Mouse (Mus musculus) layer of hippocampus, adult 2 months (tissue): ENCODE data around the gene 1700017B05Rik. TPM values are rescaled to one million over a fixed set of nuclear protein-coding genes. Genes with fewer than 3 reads are reported as not detected.
A peak's percentile ranks its signal among the peaks of the same experiment; 100 is the strongest.

ENCODE experiments used
- DNase-seq, 2 experiments: peaks; one replicate each; pipeline ENCODE4 v3.0.0; 2022; ENCODE audit warnings: low spot score in 2 of 2
- H3K27ac ChIP-seq: fragments of 200-600 bp; 2 replicates; pipeline ENCODE4 v1.8.1; 2022
- H3K4me3 ChIP-seq: fragments of 200-600 bp; 2 replicates; pipeline ENCODE4 v1.8.1; 2022; ENCODE audit warnings: mild to moderate bottlenecking
- CTCF ChIP-seq: fragments of 200-600 bp; conservative IDR thresholded peaks from 2 replicates; pipeline ENCODE4 v1.8.1; 2022; ENCODE audit warnings: antibody characterized with exemption, mild to moderate bottlenecking, moderate library complexity
- total RNA-seq, 2 experiments: library from RNA; stranded (reverse); gene quantifications; 2 replicates each; pipeline ENCODE4 v1.2.3; 2021

1700017B05Rik gene
- total RNA-seq, 2 experiments from 2014 or later, result 29.4 to 32.4 TPM

- H3K27ac ChIP-seq, result no peak overlapping the region
- DNase-seq, result no peak
- no peak overlapping the region for H3K4me3 ChIP-seq
- TF ChIP-seq CTCF, result peak; percentile 49
Observed at GRCm38 (mm10) chr9:57268575-57268974, 6.2 kb upstream of the 1700017B05Rik start.

DNA sequence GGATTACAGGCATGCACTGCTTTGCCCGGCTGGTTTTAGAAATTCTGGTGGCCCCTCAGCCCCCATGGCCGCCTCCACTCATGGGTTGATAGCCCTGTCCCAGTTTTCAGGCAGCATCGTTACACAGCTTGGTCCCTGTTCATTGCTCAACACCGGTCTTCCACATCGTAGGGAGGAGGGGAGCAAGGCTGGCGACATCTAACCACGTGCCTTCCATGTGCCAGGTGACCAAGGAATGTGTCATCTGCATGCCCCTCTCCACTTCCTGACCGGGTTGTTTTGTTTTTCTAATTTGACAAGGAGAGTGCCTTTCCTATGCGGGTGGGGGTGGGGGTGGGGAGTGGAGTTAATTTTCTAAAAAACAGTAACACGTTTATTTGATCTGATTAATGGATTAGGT, 5.7 kb upstream of the 1700017B05Rik start:
- no peak for DNase-seq
- no peak overlapping the region for H3K4me3 ChIP-seq
- no peak overlapping the region for H3K27ac ChIP-seq
- TF ChIP-seq CTCF, result no peak

GRCm38 (mm10) chr9:57267421-57267820, 5.0 kb upstream of the 1700017B05Rik start:
- DNase-seq, result no peak
- Histone ChIP-seq H3K4me3 (no peak overlapping the region), H3K27ac (no peak overlapping the region)
- no peak for TF ChIP-seq CTCF

DNA sequence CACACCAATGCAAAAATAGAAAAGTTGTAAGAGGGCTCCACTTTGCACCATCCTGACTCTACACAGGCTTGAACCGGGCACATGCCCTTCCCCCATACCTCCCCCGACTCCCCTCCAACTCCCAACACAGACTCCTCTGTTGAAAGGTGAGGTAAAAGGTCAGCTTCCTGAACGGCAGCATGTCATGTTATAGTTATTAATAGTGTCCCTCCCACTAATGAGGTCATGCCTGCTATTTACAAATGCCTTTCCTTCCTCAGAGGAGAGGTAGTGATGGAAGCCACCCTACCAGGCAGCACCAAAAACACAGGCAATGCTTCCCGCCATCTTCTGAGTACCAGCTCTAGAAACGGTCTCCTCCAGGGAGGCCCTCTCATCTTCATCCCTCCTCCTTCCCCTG, 2.7 kb upstream of the 1700017B05Rik start:
- Histone ChIP-seq H3K27ac (no peak overlapping the region), H3K4me3 (no peak overlapping the region)
- no peak for DNase-seq
- no peak for TF ChIP-seq CTCF

- peak overlapping the region; percentile 89 for H3K4me3 ChIP-seq
- peak overlapping the region; percentile 87 for H3K27ac ChIP-seq
- no peak for DNase-seq
- no peak for TF ChIP-seq CTCF
Observed at GRCm38 (mm10) chr9:57262795-57263684, 628 bp upstream of the 1700017B05Rik start.

DNA sequence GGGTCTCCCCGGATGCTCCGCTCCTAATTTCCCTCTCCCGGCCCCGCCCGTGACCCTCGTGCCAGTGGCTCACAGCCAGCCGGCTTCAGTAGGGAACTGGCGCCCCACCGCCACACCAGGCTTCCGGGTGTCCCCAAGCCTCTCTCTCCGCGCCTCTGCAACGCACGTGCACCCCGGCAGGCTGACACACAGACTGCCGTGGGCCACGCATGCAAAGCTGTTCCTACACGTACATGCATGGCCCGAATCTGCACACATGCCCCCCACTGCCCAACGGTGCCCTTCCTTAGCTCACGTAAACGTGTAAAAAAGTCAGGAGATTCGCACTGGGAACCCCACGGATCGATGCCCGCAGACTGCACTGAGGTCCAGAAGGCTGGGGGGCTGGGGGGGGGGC, 898 bp downstream of the 1700017B05Rik start:
- peak overlapping the region; percentile 87 for H3K27ac ChIP-seq
- DNase-seq, result peak; percentile 24 to 30
- H3K4me3 ChIP-seq, result peak overlapping the region; percentile 89
- no peak for TF ChIP-seq CTCF

DNA sequence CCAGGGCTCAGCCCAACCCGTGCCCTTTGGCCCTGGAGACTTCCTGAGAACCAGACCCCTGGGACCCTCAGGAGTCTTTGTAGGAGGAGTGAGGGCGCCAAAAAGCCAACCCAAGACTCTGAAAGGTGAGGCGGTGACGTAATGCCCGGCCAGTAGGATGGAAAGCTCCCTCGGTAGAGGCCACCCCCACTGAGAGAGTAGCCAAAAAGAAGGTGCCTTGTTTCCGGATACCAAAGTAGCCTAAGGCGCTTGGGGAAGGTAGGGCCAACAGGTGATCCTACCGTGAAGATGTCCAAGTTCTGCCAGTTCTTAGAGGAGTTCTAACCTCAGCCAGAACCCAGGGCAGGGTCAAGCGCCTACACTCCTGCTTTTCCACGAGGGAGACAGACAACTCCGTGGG, 1.5 kb downstream of the 1700017B05Rik start:
- DNase-seq, result no peak
- Histone ChIP-seq H3K4me3 (peak overlapping the region; percentile 89), H3K27ac (peak overlapping the region; percentile 87)
- TF ChIP-seq CTCF, result no peak

GRCm38 (mm10) chr9:57259736-57260135, 2.7 kb downstream of the 1700017B05Rik start:
- Histone ChIP-seq H3K27ac (no peak overlapping the region), H3K4me3 (no peak overlapping the region)
- peak; percentile 81 to 91 for DNase-seq
- TF ChIP-seq CTCF, result peak; percentile 92

- Histone ChIP-seq H3K27ac (peak overlapping the region; percentile 62; the same call in 1 of the 2 replicates), H3K4me3 (no peak overlapping the region)
- TF ChIP-seq CTCF, result no peak
- peak; percentile 16 to 36 for DNase-seq
Observed at GRCm38 (mm10) chr9:57257627-57258026, 4.8 kb downstream of the 1700017B05Rik start.

GRCm38 (mm10) chr9:57256861-57257260, 5.6 kb downstream of the 1700017B05Rik start:
- TF ChIP-seq CTCF, result no peak
- peak overlapping the region; percentile 28; the same call in 1 of the 2 replicates for H3K27ac ChIP-seq
- no peak for DNase-seq
- H3K4me3 ChIP-seq, result no peak overlapping the region

GRCm38 (mm10) chr9:57256309-57256708, 6.1 kb downstream of the 1700017B05Rik start:
- TF ChIP-seq CTCF, result no peak
- Histone ChIP-seq H3K27ac (peak overlapping the region; percentile 28; the same call in 1 of the 2 replicates), H3K4me3 (no peak overlapping the region)
- DNase-seq, result no peak

DNA sequence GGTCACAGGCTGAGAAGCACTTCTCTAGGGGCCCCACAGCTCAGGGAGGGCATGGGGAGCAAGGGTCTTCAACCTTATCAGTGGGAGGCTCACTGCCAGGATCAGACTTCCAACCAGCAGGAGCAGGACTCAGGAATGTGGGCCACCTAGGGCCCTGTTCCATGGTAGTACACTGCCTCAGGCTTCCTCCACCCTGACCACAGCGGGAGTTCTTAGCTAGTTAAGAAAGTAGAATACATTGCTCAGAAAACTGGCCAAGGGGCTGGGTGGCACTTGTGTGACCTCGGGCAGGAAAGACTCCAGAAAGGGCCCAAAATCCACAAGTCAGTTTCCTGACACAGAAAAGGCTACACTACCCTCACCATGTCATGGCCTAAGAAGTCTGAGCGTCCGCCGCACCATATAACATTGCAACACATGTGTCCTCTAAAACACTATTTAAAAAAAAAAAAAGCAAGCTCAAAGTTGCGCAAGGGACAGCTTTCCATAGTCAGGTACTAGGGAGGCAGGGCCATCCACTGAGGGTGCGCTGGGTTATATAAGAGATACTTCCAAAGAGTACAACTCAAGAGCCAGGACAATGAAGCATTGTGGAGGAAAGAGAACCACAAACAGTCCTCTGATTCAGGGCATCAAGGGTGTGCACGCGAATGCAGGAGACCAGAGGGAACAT, 7.5 kb downstream of the 1700017B05Rik start:
- TF ChIP-seq CTCF, result no peak
- no peak for DNase-seq
- H3K4me3 ChIP-seq, result no peak overlapping the region
- H3K27ac ChIP-seq, result no peak overlapping the region

- DNase-seq, result no peak
- Histone ChIP-seq H3K27ac (no peak overlapping the region), H3K4me3 (no peak overlapping the region)
- no peak for TF ChIP-seq CTCF
Observed at GRCm38 (mm10) chr9:57254061-57254460, 8.4 kb downstream of the 1700017B05Rik start.
